Mouse (Mus musculus): ENCODE measurements at regions not wholly inside any gene's neighbourhood (a gene's known extent, or its start where the extent isn't known, plus 50 kb on each side); places are given as distances from the start of the nearest gene placed in this dataset.

GRCm38 (mm10) chr13:119231556-119231955 lies 196.8 kb upstream of the Paip1 start:
- no peak overlapping the region for H3K27ac ChIP-seq (replicated peaks; ENCODE audit: low read depth, low read length)
- no peak overlapping the region for H3K4me2 ChIP-seq (ENCODE audit: low read length)
- no peak overlapping the region for H3K9ac ChIP-seq (replicated peaks; ENCODE audit: low read length)
- H3K4me3 ChIP-seq (replicated peaks; ENCODE audit: low read depth, low read length): no peak overlapping the region
- DNase-seq: no peak
- no peaks in the 10 kb centered on the region for H3K27me3 ChIP-seq (ENCODE audit: control insufficient read depth, insufficient read depth, low read length)
- 92% methylated on average over 11 of the region's 11 CpGs for WGBS
- H3K4me1 ChIP-seq (ENCODE audit: control insufficient read depth, insufficient read depth, low read length): no peaks in the 10 kb centered on the region
- H3K36me3 ChIP-seq (ENCODE audit: control insufficient read depth, insufficient read depth, low read length): no peaks in the 10 kb centered on the region
- H3K9me3 ChIP-seq (ENCODE audit: control insufficient read depth, low read length): no peaks in the 10 kb centered on the region
- no peak for ATAC-seq (ENCODE audit: low FRiP score, low TSS enrichment)

- no peaks in the 10 kb centered on the region for H3K36me3 ChIP-seq (ENCODE audit: control insufficient read depth, insufficient read depth, low read length)
- DNase-seq (no peak), ATAC-seq (ENCODE audit: low FRiP score, low TSS enrichment) (no peak)
- no peak overlapping the region for H3K9ac ChIP-seq (replicated peaks; ENCODE audit: low read length)
- H3K4me1 ChIP-seq (ENCODE audit: control insufficient read depth, insufficient read depth, low read length): no peaks in the 10 kb centered on the region
- H3K27ac ChIP-seq (replicated peaks; ENCODE audit: low read depth, low read length): no peak overlapping the region
- WGBS: 59% methylated on average over 8 of the region's 8 CpGs
- no peak overlapping the region for H3K4me3 ChIP-seq (replicated peaks; ENCODE audit: low read depth, low read length)
- H3K9me3 ChIP-seq (ENCODE audit: control insufficient read depth, low read length): no peaks in the 10 kb centered on the region
- H3K27me3 ChIP-seq (ENCODE audit: control insufficient read depth, insufficient read depth, low read length): no peaks in the 10 kb centered on the region
- no peak overlapping the region for H3K4me2 ChIP-seq (ENCODE audit: low read length)
Observed at GRCm38 (mm10) chr13:119232100-119233029, 196.0 kb upstream of the Paip1 start.

- DNase-seq: no peak
- no peak for ATAC-seq (ENCODE audit: low FRiP score, low TSS enrichment)
- Histone ChIP-seq H3K4me1 (ENCODE audit: control insufficient read depth, insufficient read depth, low read length) (no peaks in the 10 kb centered on the region), H3K9me3 (ENCODE audit: control insufficient read depth, low read length) (no peaks in the 10 kb centered on the region), H3K4me2 (ENCODE audit: low read length) (no peak overlapping the region), H3K27ac (replicated peaks; ENCODE audit: low read depth, low read length) (no peak overlapping the region), H3K36me3 (ENCODE audit: control insufficient read depth, insufficient read depth, low read length) (no peaks in the 10 kb centered on the region), H3K4me3 (replicated peaks; ENCODE audit: low read depth, low read length) (no peak overlapping the region), H3K9ac (replicated peaks; ENCODE audit: low read length) (no peak overlapping the region), H3K27me3 (ENCODE audit: control insufficient read depth, insufficient read depth, low read length) (no peaks in the 10 kb centered on the region)
- WGBS: 96% methylated on average over 4 of the region's 4 CpGs
Observed at GRCm38 (mm10) chr13:119233030-119233385, 195.4 kb upstream of the Paip1 start.

- 87% methylated on average over 3 of the region's 3 CpGs for WGBS
- H3K9me3 ChIP-seq (ENCODE audit: control insufficient read depth, low read length): no peaks in the 10 kb centered on the region
- no peak for DNase-seq
- no peak overlapping the region for H3K4me3 ChIP-seq (replicated peaks; ENCODE audit: low read depth, low read length)
- no peak overlapping the region for H3K27ac ChIP-seq (replicated peaks; ENCODE audit: low read depth, low read length)
- H3K36me3 ChIP-seq (ENCODE audit: control insufficient read depth, insufficient read depth, low read length): no peaks in the 10 kb centered on the region
- no peak for ATAC-seq (ENCODE audit: low FRiP score, low TSS enrichment)
- no peaks in the 10 kb centered on the region for H3K27me3 ChIP-seq (ENCODE audit: control insufficient read depth, insufficient read depth, low read length)
- no peaks in the 10 kb centered on the region for H3K4me1 ChIP-seq (ENCODE audit: control insufficient read depth, insufficient read depth, low read length)
- H3K4me2 ChIP-seq (ENCODE audit: low read length): no peak overlapping the region
- no peak overlapping the region for H3K9ac ChIP-seq (replicated peaks; ENCODE audit: low read length)
Observed at GRCm38 (mm10) chr13:119233869-119234268, 194.5 kb upstream of the Paip1 start.

GRCm38 (mm10) chr13:119242358-119242757 lies 186.0 kb upstream of the Paip1 start:
- no peak for ATAC-seq (ENCODE audit: low FRiP score, low TSS enrichment)

GRCm38 (mm10) chr13:119247101-119247500 lies 181.3 kb upstream of the Paip1 start:
- H3K4me3 ChIP-seq (replicated peaks; ENCODE audit: low read depth, low read length): no peak overlapping the region
- H3K4me1 ChIP-seq (ENCODE audit: control insufficient read depth, insufficient read depth, low read length): no peaks in the 10 kb centered on the region
- WGBS: 78% methylated on average over 2 of the region's 2 CpGs
- no peaks in the 10 kb centered on the region for H3K27me3 ChIP-seq (ENCODE audit: control insufficient read depth, insufficient read depth, low read length)
- H3K9me3 ChIP-seq (ENCODE audit: control insufficient read depth, low read length): no peaks in the 10 kb centered on the region
- H3K9ac ChIP-seq (replicated peaks; ENCODE audit: low read length): no peak overlapping the region
- ATAC-seq (ENCODE audit: low FRiP score, low TSS enrichment): no peak
- no peak overlapping the region for H3K27ac ChIP-seq (replicated peaks; ENCODE audit: low read depth, low read length)
- no peak for DNase-seq
- H3K36me3 ChIP-seq (ENCODE audit: control insufficient read depth, insufficient read depth, low read length): no peaks in the 10 kb centered on the region
- no peak overlapping the region for H3K4me2 ChIP-seq (ENCODE audit: low read length)

More at GRCm38 (mm10) chr13:119242358-119242757, 186.0 kb upstream of the Paip1 start:
- Histone ChIP-seq H3K4me3 (replicated peaks; ENCODE audit: low read depth, low read length) (no peak overlapping the region), H3K9me3 (ENCODE audit: control insufficient read depth, low read length) (no peaks in the 10 kb centered on the region), H3K27me3 (ENCODE audit: control insufficient read depth, insufficient read depth, low read length) (no peaks in the 10 kb centered on the region), H3K4me1 (ENCODE audit: control insufficient read depth, insufficient read depth, low read length) (no peaks in the 10 kb centered on the region), H3K4me2 (ENCODE audit: low read length) (no peak overlapping the region), H3K9ac (replicated peaks; ENCODE audit: low read length) (no peak overlapping the region), H3K36me3 (ENCODE audit: control insufficient read depth, insufficient read depth, low read length) (no peaks in the 10 kb centered on the region), H3K27ac (replicated peaks; ENCODE audit: low read depth, low read length) (no peak overlapping the region)
- no peak for DNase-seq
- WGBS: 49% methylated on average over 3 of the region's 3 CpGs

- no peak overlapping the region for H3K4me3 ChIP-seq (replicated peaks; ENCODE audit: low read depth, low read length)
- no peaks in the 10 kb centered on the region for H3K4me1 ChIP-seq (ENCODE audit: control insufficient read depth, insufficient read depth, low read length)
- ATAC-seq (ENCODE audit: low FRiP score, low TSS enrichment) (no peak), DNase-seq (no peak)
- H3K9me3 ChIP-seq (ENCODE audit: control insufficient read depth, low read length): no peaks in the 10 kb centered on the region
- no peaks in the 10 kb centered on the region for H3K36me3 ChIP-seq (ENCODE audit: control insufficient read depth, insufficient read depth, low read length)
- WGBS: 95% methylated on average over 2 of the region's 2 CpGs
- no peak overlapping the region for H3K9ac ChIP-seq (replicated peaks; ENCODE audit: low read length)
- H3K27me3 ChIP-seq (ENCODE audit: control insufficient read depth, insufficient read depth, low read length): no peaks in the 10 kb centered on the region
- H3K4me2 ChIP-seq (ENCODE audit: low read length): no peak overlapping the region
- no peak overlapping the region for H3K27ac ChIP-seq (replicated peaks; ENCODE audit: low read depth, low read length)
Observed at GRCm38 (mm10) chr13:119252006-119252405, 176.4 kb upstream of the Paip1 start.

GRCm38 (mm10) chr13:119256350-119256749 lies 172.1 kb upstream of the Paip1 start:
- H3K27me3 ChIP-seq (ENCODE audit: control insufficient read depth, insufficient read depth, low read length): no peaks in the 10 kb centered on the region
- no peaks in the 10 kb centered on the region for H3K9me3 ChIP-seq (ENCODE audit: control insufficient read depth, low read length)
- no peaks in the 10 kb centered on the region for H3K4me1 ChIP-seq (ENCODE audit: control insufficient read depth, insufficient read depth, low read length)
- H3K4me2 ChIP-seq (ENCODE audit: low read length): no peak overlapping the region
- DNase-seq (peak; percentile 21), ATAC-seq (ENCODE audit: low FRiP score, low TSS enrichment) (no peak)
- H3K9ac ChIP-seq (replicated peaks; ENCODE audit: low read length): no peak overlapping the region
- no peak overlapping the region for H3K4me3 ChIP-seq (replicated peaks; ENCODE audit: low read depth, low read length)
- no peaks in the 10 kb centered on the region for H3K36me3 ChIP-seq (ENCODE audit: control insufficient read depth, insufficient read depth, low read length)
- 50% methylated on average over 6 of the region's 6 CpGs for WGBS
- no peak overlapping the region for H3K27ac ChIP-seq (replicated peaks; ENCODE audit: low read depth, low read length)

GRCm38 (mm10) chr13:119258515-119258914 lies 169.9 kb upstream of the Paip1 start:
- H3K27ac ChIP-seq (replicated peaks; ENCODE audit: low read depth, low read length): no peak overlapping the region
- WGBS: 70% methylated on average over 9 of the region's 9 CpGs
- H3K9me3 ChIP-seq (ENCODE audit: control insufficient read depth, low read length): no peaks in the 10 kb centered on the region
- H3K4me3 ChIP-seq (replicated peaks; ENCODE audit: low read depth, low read length): no peak overlapping the region
- no peak overlapping the region for H3K4me2 ChIP-seq (ENCODE audit: low read length)
- H3K9ac ChIP-seq (replicated peaks; ENCODE audit: low read length): no peak overlapping the region
- H3K36me3 ChIP-seq (ENCODE audit: control insufficient read depth, insufficient read depth, low read length): no peaks in the 10 kb centered on the region
- H3K27me3 ChIP-seq (ENCODE audit: control insufficient read depth, insufficient read depth, low read length): no peaks in the 10 kb centered on the region
- H3K4me1 ChIP-seq (ENCODE audit: control insufficient read depth, insufficient read depth, low read length): no peaks in the 10 kb centered on the region
- ATAC-seq (ENCODE audit: low FRiP score, low TSS enrichment) (0 out of 2 replicates have a peak, but pooled peaks have one; percentile 29), DNase-seq (no peak)
